Mouse (Mus musculus) hindbrain, postnatal 0 days (tissue): Measurements from ENCODE around the gene Alox12. TPM values are rescaled to one million over a fixed set of nuclear protein-coding genes. Genes with fewer than 3 reads are reported as not detected.

ENCODE experiments used
- ATAC-seq: fragments of 200-750 bp; cut with Nextera tagmentation; 2 replicates; pipeline ENCODE4 v1.8.0; 2017; ENCODE audit warnings: mild to moderate bottlenecking, moderate TSS enrichment, moderate library complexity
- DNase-seq: peaks from one replicate; pipeline ENCODE4 v3.0.0-alpha.2; 2015; ENCODE audit warnings: low spot score
- H3K27ac ChIP-seq: fragments of 300-500 bp; sonication (generic); 2 replicates; pipeline ENCODE4 v1.5.1; 2014; ENCODE audit warnings: mild to moderate bottlenecking
- H3K27me3 ChIP-seq: fragments of 300-500 bp; sonication (generic); 2 replicates; pipeline ENCODE4 v1.6.1; 2014; ENCODE audit warnings: low read length, mixed read lengths; ENCODE audit not compliant: insufficient read depth
- H3K36me3 ChIP-seq: fragments of 300-500 bp; sonication (generic); 2 replicates; pipeline ENCODE4 v1.6.1; 2014; ENCODE audit warnings: low read length, mixed read lengths; ENCODE audit not compliant: insufficient read depth
- H3K4me1 ChIP-seq: fragments of 300-500 bp; sonication (generic); 2 replicates; pipeline ENCODE4 v1.6.1; 2014; ENCODE audit warnings: antibody characterized with exemption, low read length, mixed read lengths; ENCODE audit not compliant: insufficient read depth
- H3K4me2 ChIP-seq: fragments of 300-500 bp; sonication (generic); 2 replicates; pipeline ENCODE4 v1.6.1; 2014; ENCODE audit warnings: low read depth, mild to moderate bottlenecking, low read length, moderate library complexity, mixed read lengths
- H3K4me3 ChIP-seq: fragments of 300-500 bp; sonication (generic); 2 replicates; pipeline ENCODE4 v1.5.1; 2014; ENCODE audit warnings: low read length
- H3K9ac ChIP-seq: fragments of 300-500 bp; sonication (generic); replicated peaks from 2 replicates; pipeline ENCODE4 v1.6.1; 2014; ENCODE audit warnings: mild to moderate bottlenecking, low read length, moderate library complexity, mixed read lengths
- H3K9me3 ChIP-seq: fragments of 300-500 bp; sonication (generic); 2 replicates; pipeline ENCODE4 v1.6.1; 2016; ENCODE audit warnings: low read length, mixed read lengths
- CTCF ChIP-seq: IDR thresholded peaks from 2 replicates; pipeline ENCODE4 v1.5.1; 2016; ENCODE audit warnings: antibody characterized with exemption, control low read depth, low read depth
- WGBS: fragments of 180-500 bp; shearing (Covaris S2); extraction: QIAGEN DNeasy Blood & Tissue Kit; methylation state at CpG from one replicate; pipeline ENCODE4 v1.1.7; 2014; 5-methylcytosine and 5-hydroxymethylcytosine counted together
- polyA plus RNA-seq: library from polyadenylated mRNA; unstranded; fragments of >200 nt; fragmentation: Nextera tagmentation; extraction: Ambion mirVana; gene quantifications from 2 replicates; pipeline ENCODE4 v1.2.1, GENCODE M21; 2015
- total RNA-seq: library from RNA; depleted of rRNA; stranded (reverse); fragments of >200 nt; gene quantifications from 2 replicates; pipeline ENCODE4 v1.2.3, GENCODE M21; 2014

Gene Alox12
- total and polyA plus RNA-seq, 2 experiments from 2014 or later, result 0.16 to 0.49 TPM

GRCm38 (mm10) chr11:70247136-70247845 lies 7.9 kb downstream of the Alox12 start:
- ATAC-seq (no peak), DNase-seq (peak; percentile 70)
- H3K9ac ChIP-seq, result no peak overlapping the region
- H3K27ac ChIP-seq, result no peak overlapping the region
- H3K27me3 ChIP-seq, result no peaks in the 10 kb centered on the region
- no peaks in the 10 kb centered on the region for H3K9me3 ChIP-seq
- no peak overlapping the region for H3K4me2 ChIP-seq
- WGBS, result 53% methylated on average over 9 of the region's 9 CpGs
- no peaks in the 10 kb centered on the region for H3K4me1 ChIP-seq
- H3K36me3 ChIP-seq, result no peaks in the 10 kb centered on the region
- H3K4me3 ChIP-seq, result no peak overlapping the region
- TF ChIP-seq CTCF, result peak; percentile 81

DNA sequence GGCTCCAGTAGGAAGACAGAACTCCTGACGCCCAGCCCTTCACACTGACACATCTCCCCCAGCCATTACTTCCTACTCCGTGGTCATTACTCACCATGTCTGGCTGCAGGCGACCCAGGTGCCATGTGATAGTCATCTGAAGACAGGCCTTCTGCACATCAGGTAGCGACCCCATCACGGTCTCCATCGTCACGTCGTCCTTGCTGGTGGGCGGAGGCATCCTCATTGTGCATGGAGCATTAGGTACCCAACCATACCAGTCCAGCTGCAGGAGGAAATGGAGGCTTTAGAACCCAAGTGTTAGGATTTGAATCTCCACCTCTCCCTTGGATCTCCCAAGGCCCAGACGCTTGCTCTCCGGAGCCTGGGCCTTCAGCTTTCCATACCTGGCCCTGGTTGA lies 12.6 kb downstream of the Alox12 start:
- 72% methylated on average over 11 of the region's 11 CpGs for WGBS
- no peaks in the 10 kb centered on the region for H3K36me3 ChIP-seq
- no peaks in the 10 kb centered on the region for H3K27me3 ChIP-seq
- H3K27ac ChIP-seq, result no peak overlapping the region
- H3K4me1 ChIP-seq, result peaks cover 4% of the 10 kb centered on the region; the same call in 1 of the 2 replicates
- DNase-seq (no peak), ATAC-seq (no peak)
- H3K9me3 ChIP-seq, result no peaks in the 10 kb centered on the region
- TF ChIP-seq CTCF, result no peak
- H3K4me2 ChIP-seq, result no peak overlapping the region
- no peak overlapping the region for H3K9ac ChIP-seq
- no peak overlapping the region for H3K4me3 ChIP-seq

DNA sequence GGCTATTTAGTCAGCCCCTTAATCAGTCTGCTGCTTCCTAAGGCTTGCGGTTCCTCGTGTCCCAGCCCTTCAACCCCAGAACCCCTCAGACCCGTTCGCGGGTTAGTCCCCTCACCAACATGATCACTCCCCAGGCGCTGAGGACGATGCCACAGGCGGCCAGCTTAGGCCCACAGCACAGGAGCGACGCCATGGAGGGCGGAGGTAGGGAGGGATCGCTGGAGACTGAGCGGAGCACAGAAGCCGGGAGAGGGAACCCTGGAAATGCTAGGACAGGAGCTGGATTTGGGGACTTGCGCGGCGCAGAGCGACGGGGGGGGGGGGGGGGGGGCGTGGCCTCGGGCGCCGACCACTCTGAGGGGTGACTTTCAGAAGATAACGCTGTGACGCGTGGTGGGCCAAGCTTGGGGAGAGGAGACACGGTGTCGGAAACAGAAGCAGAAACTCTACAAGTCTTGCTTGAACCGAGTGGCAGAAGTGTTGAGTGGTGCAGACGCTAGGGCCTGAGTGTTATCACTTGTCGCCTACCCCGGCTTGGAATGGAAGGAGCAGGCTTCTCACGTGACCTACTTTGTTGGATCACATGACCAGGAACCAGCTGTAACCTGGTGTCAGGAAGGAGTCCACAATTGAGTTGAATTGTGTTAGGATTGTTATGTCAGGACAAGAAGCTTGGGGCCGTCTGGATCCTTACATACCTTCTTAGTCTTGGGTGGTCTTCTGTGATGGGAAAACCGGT lies 15.4 kb downstream of the Alox12 start, which contains the start of the genes Gm21988 and Rnasek:
Gm21988 (minus strand) TSS at position 290 of the 739 bp plus-strand sequence.
Rnasek (minus strand) TSS at position 302 of the 739 bp plus-strand sequence.
- WGBS, result under 1% methylated on average over 34 of the region's 35 CpGs
- no peak for TF ChIP-seq CTCF
- H3K4me2 ChIP-seq, result peak within 1 kb of the TSS; percentile 90
- H3K9ac ChIP-seq, result peak within 1 kb of the TSS; percentile 92
- H3K9me3 ChIP-seq, result no peaks in the 10 kb centered on the region
- H3K36me3 ChIP-seq, result peaks cover 11% of the 10 kb centered on the region; the same call in 1 of the 2 replicates
- H3K4me1 ChIP-seq, result peaks cover 10% of the 10 kb centered on the region
- H3K27me3 ChIP-seq, result no peaks in the 10 kb centered on the region
- ATAC-seq (peak; percentile 66), DNase-seq (peak; percentile 91)
- H3K4me3 ChIP-seq, result peak within 1 kb of the TSS; percentile 96
- H3K27ac ChIP-seq, result peak within 1 kb of the TSS; percentile 96

GRCm38 (mm10) chr11:70238591-70239440 lies 16.3 kb downstream of the Alox12 start:
- WGBS, result 14% methylated on average over 23 of the region's 23 CpGs
- H3K4me1 ChIP-seq, result peaks cover 10% of the 10 kb centered on the region
- DNase-seq (no peak), ATAC-seq (no peak)
- H3K36me3 ChIP-seq, result peaks cover 14% of the 10 kb centered on the region; the same call in 1 of the 2 replicates
- H3K4me3 ChIP-seq, result peak overlapping the region; percentile 96
- TF ChIP-seq CTCF, result no peak
- peak overlapping the region; percentile 90 for H3K4me2 ChIP-seq
- peak overlapping the region; percentile 92 for H3K9ac ChIP-seq
- H3K9me3 ChIP-seq, result no peaks in the 10 kb centered on the region
- peak overlapping the region; percentile 96 for H3K27ac ChIP-seq
- no peaks in the 10 kb centered on the region for H3K27me3 ChIP-seq

- peak; percentile 98 for DNase-seq
- WGBS, result under 1% methylated on average over 55 of the region's 70 CpGs
- Histone ChIP-seq H3K36me3 (peaks cover 14% of the 10 kb centered on the region; the same call in 1 of the 2 replicates), H3K9ac (peak within 1 kb of the TSS; percentile 92), H3K27ac (peak within 1 kb of the TSS; percentile 96), H3K4me3 (peak within 1 kb of the TSS; percentile 96), H3K4me1 (peaks cover 10% of the 10 kb centered on the region), H3K9me3 (no peaks in the 10 kb centered on the region), H3K4me2 (peak within 1 kb of the TSS; percentile 90), H3K27me3 (no peaks in the 10 kb centered on the region)
- peak; percentile 26; the same call in 1 of the 2 replicates for TF ChIP-seq CTCF
- peak; percentile 94 for ATAC-seq
Observed at GRCm38 (mm10) chr11:70237457-70238167, 17.5 kb downstream of the Alox12 start, which contains the start of gene 0610010K14Rik. Gene 0610010K14Rik (minus strand): TSS chr11:70237914.
